Mouse (Mus musculus) right cerebral cortex, postnatal 25 days (tissue): ENCODE data around the gene Dnttip2.
A peak's percentile ranks its signal among the peaks of the same experiment; 100 is the strongest.
"Not testable (repeated sequence)": the region's sequence is repeated elsewhere in the genome, so short reads cannot be mapped to it uniquely, and the experiment has no call there.

Experiments used
- DNase-seq: peaks from one replicate; pipeline ENCODE4 v3.0.0; 2022

Gene Dnttip2

DNA sequence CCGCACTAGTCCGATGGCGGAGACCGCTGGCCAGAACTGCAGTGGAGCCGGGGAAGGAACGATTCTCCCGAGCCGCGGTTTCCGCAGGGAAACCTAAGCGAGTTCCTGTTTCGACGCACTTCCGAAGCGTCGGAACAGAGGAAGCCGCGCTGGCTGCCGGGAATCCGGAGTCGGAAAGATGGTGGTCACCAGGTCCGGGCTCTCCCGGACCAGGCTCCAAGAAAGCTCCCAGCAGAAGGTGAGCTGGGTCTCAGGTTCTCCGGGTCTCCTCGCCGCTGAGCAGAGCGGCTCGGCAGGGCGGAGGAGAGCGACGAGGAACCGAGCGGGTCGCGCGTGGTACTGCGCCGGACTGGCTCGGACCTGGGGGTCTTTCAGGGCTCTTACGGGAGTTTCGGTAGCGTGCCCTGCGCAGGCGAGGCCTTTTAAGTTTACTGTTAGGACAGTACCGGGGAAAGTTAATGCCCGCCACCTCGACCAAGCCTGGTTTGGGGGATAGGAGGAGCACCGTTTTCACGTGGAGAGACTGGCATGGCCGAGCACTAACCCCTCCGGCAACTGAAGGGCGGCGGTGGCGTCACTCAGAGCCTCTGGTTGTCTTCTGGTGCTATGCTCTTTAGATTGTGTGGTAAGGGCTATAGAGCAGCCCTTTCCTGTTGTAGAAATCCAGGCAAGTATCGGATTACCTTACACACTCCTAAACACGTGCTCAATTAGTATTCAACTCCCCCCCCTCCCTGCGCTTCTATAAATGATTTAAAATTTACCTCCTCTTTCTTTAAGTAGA lies at the start of gene Dnttip2:
Gene Dnttip2, plus strand, starts transcription at position 148 of the 784 bp plus-strand sequence.
- peak; percentile 91 for DNase-seq

DNA sequence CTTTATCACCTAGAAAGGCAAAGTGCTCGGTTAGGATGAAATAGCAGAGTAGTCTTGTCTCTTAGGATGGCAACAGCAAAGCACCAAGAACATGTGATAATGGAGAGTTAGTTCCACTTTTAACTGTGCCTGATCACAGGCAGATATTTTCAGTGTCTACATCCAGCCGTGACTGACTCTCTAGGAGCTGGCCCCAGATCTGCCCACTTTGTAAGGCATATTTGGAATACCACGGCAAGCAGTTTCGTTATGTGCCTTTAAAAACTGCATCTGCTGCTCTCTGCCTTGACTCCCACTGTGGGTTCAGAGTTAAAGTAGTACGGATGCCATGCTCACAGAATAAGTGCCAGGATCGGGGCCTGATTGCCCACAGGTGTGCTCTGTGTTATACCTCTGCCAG lies 47.2 kb upstream of the Dnttip2 start:
- DNase-seq, result not testable (repeated sequence)

DNA sequence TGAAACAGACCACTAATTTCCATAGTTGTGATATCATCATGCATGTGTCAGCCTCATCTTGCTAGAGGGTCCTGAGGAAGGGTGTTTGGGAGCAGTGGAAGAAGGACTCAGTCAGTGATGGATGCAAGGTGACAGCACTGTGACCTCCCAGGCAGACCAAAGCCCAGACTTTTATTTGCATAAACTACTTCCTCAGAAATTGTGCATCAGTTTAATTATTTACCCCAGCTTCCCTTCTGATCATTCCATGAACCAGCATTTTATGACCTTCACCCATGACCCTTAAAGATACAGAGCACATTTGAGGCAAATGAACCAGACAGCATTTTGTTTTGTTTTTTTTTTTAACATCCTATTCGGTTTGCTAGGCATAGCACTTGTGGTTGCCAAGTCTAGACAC lies 38.4 kb upstream of the Dnttip2 start:
- DNase-seq, result no peak

DNA sequence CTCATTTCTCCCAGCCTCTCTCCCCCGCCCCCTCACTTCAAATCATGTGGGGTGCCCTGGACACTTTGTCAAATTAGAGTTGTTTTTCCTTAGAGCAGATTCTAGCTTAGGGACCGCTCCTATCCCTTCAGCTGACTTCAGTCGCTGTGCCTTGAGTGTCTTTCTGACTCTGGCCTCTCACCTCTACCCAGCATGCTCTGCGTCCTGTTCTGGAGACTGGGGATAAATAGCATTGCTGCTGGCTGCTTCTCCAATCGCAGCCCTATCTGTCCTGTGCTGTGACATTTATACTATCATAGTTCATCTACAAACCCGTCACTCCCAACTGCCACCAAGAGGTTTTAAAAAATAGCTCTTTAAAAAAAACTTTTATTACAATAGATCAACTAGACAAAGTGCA lies 31.3 kb upstream of the Dnttip2 start:
- no peak for DNase-seq

DNA sequence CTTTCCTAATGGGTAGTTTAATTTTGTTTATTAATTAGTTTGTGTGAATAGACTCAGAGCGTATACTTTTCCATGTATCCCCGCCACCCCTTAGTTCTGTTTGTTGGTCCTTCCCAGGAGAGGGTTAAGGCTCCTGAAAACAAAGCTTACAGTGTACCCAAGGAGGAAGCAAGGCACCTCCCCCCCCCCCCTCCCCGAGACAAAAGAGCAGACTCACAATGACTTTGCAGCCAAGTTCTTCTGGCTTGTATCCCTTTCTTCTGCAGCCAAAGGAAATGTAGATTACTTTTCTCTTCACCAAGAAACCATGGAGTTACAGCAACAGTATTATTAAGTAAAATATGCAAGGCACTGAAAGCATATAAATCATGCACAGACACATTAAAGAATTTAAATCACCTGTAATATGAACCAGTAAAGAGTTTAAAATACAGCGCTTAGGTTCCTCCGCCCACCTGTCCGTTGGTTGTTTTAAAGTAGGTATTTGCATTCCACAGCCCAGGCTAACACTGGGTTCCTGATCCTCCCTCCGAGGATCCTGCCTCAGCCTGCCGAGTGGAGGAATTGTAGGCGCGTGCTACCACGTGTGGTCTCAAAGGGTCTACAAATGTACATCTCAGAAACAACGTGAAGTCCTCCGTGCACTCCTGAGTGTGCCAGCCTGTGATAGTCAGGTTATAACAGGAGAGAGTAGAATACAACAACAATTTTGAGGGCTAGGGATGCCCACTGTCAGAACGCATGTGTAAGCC lies 30.6 kb upstream of the Dnttip2 start:
- no peak for DNase-seq

DNA sequence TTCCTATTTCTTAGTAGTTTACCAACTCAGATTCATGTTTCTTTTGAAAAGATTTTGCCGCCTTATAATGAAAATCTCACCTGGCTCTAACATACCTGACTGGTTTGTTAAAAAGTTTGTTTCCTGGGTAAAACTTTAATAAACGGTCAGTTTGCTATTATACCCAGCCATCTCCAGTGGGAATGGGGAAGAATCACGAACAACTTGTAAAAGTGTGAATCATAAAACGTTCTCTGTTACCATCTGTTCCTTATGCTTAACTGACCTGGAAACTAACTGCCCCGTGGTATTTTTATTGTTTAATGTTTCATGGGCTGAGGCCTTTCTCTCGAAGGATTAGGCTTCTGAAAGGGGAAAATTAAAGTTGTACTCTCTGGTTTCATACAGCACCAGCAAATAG lies 29.4 kb upstream of the Dnttip2 start:
- no peak for DNase-seq

DNA sequence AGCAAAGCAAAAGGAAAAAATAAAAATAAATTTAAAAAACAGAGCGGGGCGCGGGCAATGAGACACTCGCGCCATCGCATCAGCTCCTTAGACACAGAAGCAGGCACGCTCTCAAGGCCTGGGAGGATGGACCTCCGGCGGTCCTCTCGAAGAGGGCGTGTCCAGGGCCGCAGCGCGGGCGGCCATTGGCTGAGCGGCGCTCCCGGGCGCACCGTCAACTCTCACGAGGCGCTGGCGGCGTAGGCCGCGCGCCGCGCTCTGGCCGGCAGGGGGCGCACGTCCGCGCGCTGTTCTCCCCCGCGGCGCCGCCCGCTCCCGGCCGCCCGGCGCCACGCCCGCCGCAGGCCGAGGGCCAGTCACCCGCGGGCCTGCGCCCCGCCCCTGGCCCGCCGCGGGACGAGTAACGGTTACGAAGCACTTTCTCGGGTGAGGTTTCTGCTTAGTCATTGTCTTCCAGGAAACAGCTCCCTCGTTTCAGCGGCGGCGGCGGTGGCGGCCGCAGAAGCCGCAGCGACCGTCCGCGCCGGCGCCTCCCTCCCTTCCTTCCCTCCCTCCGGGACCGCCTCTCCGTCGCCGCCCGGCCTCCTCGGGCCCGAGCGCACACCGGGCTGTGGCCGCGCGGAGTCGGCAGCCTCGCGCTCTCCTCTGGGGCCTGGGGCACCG lies 28.8 kb upstream of the Dnttip2 start, which contains the start of gene Gclm:
Gene Gclm, plus strand, starts transcription at position 343 of the 663 bp plus-strand sequence.
- peak; percentile 93 for DNase-seq

DNA sequence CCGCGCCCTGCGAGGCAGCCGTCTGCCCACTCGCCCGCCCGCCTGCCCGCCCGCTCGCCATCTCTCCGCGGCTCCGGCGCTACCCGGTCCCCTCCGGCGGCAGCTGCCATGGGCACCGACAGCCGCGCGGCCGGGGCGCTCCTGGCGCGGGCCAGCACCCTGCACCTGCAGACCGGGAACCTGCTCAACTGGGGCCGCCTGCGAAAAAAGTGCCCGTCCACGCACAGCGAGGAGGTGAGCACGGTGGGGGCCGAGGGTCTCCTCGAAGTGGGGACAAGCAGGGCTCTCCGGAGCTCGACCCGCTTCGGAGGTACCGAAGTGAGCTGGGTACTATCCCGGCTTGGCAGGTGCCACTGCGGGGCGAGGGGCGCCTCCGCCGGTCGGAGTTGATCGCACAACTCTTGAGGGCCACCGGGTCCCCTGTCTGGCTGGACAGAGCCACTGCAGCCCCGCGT lies 28.3 kb upstream of the Dnttip2 start:
- no peak for DNase-seq

DNA sequence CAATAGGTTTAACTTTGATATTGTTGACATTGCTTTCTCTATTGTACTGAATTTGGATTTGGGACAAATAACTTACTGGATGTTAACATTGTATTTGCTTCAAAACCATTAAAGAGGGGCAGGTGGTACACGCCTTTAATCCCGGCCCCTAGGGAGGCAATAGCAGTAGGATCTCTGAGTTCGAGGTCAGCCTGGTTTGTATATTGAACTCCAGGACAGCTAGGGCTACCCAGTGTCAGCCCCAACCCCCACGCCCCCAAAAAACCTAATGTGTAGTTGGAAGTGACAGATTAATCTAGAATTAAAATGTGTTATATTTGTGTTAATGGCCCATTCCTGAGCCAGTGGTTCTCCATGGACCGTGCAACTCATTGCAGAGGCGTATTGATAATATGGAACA lies 27.8 kb upstream of the Dnttip2 start:
- DNase-seq, result no peak

DNA sequence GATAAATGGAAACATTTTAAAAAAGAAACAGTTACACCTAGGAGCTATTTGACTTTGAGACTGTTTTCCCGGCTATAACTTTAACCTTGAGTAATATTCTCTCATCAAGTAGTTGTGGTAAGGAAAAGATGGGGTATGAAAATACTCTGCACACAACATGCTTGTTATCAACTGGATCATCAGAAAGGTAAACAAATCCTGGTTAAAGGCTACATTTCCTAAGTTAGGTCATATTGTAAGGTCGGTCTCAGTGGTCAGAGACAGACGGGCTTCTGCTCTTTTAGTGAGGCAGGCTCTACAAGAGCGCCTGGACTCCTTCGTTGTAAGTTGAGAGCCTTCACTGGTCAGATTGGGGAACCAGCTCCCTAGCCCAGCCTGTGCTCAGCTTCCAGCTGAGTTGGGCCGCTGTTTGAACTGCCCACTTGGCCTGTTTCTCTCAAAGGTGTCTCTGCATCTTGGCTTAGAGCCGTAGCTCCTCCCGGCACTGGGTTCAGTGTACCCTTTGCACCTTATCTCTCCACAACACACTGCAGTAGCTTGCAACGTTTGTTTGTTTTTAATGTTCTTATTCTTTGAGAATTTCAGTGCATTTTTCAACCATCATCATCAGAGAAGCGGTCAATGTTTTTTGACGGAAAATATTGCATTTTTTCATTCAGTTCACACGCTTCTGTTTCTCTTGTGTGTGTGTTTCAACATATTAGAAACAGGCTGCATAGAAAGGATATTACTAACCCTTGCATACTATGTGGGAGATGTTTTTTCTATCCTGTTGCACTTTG lies 27.0 kb upstream of the Dnttip2 start:
- no peak for DNase-seq

DNA sequence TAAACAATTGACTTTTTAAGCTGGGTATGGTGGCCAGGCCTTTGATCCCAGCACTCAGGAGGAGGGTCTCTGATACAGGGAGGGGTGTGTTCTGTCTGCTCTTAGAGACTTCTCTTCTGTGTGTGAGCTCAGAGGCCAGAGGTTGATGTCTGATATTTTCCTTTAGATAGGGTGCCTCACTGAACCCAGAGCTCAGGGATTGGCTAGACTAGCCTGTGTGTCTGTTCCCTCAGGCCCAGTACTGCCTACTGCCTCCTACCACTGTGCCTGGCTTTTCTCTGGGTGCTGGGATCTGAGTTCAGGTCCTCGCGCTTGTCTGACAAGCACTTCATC lies 26.5 kb upstream of the Dnttip2 start:
- DNase-seq, result no peak

DNA sequence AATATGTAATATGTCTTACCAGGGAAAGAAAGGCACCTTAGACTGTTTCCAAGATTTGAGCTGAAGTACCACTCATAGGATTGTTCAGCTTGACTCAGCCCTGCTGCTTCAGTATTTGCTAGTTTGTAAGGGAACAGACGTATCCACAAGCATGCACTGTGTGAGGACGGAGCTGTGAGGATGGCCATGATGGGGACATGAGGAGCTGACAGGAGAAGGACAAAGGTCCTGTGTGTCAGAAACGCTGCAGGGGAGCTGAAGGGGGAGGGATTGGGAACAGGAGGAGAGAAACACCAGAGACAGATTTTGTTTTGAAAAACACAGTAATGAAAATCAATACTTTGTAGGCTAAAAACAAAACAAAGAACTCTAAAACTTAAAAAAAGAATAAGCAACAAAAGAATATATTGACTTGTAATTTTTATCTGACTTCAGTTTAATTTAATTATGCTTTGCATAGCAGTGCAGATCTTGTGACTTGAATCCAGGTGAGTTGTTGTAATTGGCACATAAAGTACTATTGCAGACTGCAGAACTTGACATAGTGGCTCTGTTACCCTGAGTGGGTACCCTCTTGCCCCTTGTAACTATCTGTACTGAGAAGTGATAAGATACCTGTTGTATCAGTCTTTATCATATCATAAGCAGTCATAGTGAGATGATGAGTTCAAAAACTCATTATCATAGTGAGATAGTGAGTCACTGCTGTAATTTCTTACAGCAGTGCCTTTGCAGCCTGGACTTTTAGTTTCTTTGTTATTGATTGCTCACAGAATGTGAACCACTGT lies 21.5 kb upstream of the Dnttip2 start:
- DNase-seq, result no peak

DNA sequence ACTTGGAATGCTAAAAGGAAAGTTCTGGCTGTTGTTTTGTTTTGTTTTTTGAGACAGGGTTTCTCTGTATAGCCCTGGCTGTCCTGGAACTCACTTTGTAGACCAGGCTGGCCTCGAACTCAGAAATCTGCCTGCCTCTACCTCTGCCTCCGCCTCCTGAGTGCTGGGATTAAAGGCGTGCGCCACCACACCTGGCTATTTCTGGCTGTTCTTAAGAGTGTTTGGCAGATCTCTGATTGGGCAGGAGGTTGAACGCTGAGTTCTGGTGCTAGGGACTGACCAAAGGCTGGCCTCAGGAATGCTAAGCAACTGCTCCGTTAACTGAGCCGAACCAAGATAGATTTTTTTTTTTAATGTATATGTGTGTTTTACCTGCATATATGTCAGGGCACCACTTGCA lies 20.1 kb upstream of the Dnttip2 start:
- not testable (repeated sequence) for DNase-seq

DNA sequence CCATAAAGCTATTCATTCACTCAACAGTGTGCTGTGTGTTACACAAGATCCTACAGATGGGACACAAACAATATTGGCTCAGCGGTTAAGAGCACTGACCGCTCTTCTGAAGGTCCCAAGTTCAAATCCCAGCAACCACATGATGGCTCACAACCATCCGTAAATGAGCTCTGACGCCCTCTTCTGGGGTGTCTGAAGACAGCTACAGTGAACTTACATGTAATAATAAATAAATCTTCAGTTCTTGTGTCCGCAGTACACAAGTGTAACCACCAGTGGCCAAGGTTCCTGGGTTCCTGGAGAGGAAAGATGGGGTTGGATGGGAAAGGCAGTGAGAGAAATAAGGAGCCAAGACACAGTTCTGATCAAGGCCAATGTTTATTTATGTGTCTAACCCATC lies 4.2 kb upstream of the Dnttip2 start:
- DNase-seq, result no peak

DNA sequence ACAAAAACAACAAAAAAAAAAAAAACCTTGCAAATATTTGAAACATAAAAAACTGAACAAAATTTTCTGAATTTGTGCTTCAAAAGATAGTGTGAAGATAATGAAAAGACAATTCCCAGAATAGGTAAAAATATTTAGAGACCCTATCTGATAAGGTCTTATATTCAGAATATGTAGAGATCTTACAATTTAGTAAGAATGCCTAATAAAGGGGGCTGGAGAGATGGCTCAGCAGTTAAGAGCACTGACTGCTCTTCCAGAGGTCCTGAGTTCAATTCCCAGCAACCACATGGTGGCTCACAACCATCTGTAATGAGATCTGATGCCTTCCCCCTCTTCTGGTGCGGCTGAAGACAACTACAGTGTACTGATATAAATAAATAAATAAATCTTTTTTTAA lies 1.6 kb upstream of the Dnttip2 start:
- not testable (repeated sequence) for DNase-seq

DNA sequence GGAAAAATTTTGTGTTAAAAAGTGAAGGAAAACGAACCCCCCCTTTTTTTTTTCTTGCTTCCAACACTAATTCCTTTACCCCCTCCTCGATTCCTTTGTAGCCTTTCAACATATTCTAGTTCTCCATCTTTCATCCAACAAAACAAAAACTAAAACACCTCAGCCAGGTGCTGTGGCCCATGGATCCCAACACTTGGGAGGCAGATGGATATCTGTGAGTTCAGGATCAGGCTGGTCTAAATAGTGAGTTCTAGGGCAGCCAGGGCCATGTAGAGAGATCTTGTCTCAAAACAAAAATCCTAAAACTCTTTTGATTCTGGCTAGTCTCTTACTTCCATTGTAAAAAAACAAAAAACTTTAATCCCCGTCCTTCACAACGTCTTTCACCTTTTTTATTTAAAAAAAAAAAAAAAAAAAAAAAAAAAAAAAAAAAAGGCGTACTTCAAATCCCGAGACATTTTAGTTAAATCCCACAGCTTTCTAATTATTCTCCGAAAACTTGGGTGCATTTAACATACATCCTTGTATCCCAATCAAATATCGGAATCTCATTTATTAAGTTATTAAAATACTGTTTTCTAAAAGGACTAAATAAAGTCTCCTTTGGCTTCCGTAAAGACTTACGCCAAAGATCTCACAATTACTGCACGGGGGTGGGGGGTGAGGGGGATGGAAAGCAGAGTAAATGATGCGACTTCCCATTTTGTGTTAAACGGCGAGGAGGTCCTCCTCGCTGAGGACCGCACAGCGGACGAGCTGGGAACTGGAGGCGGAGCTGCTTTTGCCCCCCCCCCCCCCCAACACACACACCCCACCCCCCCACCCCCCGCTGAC lies 564 bp upstream of the Dnttip2 start:
- DNase-seq, result no peak

DNA sequence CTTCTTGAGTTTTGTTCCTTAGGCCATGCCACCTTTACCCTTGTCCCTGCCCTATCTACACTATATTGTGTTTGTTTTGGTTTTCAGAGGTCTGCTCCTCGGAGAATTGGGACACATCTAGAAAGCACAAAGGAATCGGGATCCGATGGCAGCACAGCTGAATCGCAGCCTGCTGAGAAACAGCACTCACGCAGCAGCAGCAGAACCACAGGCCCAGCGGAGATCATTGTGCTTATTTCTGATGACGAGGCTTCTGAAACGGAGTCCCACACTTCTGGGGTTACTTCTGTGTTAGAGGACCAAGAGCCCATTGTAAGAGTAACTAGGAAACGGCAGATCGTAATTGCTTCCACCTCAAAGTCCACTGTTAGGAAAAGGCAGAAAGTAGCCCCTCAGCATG lies 923 bp downstream of the Dnttip2 start:
- DNase-seq, result no peak

DNA sequence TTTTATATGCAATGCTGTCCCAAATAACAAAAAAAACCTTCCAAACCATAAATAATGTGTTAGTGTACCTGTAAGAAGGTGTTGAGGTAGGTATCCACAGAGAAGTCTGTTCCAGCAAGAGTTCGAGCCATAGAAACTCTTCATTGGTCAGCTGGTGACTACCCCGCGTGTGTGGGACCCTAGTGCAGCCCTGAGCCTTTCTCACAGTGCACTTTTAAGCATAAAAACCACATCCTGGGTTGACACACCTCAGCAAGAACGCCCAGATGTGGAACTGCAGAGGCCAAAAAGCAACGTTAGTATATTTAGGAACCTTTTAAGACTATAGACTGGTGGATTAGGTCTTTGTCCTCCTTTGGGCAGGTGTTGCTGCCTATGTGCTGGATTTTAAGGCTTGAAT lies 13.0 kb downstream of the Dnttip2 start:
- no peak for DNase-seq

DNA sequence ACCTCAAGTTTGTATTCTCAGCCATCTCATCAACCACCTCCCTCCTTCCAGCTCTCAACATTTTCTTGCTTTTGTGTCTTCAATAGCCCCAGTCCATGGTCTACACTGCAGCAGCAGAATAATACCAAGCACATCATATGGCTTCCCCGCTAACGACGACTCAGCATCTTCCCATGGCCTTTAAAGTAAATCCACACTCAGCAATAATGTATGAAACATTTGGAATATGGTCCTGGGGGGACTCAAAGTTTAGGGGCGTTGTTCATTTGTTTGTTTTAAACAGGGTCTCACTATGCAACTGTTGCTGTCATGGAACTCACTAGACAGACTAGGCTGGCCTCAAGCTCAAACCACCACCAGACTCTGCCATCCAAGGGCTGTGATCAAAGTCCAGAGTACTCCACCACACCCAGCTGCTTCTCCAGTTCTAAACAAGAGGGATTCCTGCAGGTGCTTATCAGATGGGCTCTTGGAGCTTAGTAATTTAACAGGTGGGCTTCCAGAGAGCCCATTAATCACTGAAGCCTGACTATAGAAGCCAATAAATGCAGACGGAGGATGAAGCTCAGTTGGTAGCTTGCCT lies 14.5 kb downstream of the Dnttip2 start:
- no peak for DNase-seq

DNA sequence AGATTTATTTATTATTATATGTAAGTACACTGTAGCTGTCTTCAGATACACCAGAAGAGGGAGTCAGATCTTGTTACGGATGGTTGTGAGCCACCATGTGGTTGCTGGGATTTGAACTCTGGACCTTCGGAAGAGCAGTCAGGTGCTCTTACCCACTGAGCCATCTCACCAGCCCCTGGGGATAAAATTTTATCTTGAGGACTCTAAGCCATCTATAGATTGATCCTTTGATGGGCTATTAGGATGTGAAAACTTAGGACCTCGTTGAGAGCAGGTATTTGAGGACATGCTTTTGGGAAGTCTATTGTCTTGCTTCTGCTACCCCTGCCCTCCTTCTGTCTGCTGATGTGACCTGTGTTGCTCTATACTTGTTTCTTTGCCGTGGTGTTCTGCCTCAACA lies 15.2 kb downstream of the Dnttip2 start:
- DNase-seq, result not testable (repeated sequence)

DNA sequence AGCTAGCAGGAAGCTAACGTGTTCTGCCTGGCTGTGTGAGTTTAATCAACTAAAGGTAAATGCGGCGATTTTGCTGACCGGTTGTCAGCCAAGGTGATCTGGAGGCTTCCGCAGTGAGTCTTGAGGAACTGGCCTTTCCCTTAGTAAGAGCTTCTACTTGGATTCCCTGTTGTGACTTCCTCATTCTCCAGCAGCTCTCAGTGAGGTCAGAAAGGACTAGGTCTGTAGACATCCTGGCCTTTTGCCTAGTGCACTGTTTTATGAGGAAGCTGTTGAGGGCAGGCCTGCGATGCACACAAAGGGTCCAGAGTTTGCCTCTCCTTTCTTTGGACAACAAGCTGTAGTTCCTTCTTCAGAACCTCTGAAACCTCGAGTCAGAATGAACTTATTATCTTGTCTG lies 16.5 kb downstream of the Dnttip2 start:
- DNase-seq, result no peak
